Mouse (Mus musculus) myocyte (in vitro differentiated cells): Measurements from ENCODE around the gene Mrpl20. TPM values are rescaled to one million over a fixed set of nuclear protein-coding genes. Genes with fewer than 3 reads are reported as not detected.

Experiments
- H3K27me3 ChIP-seq: one replicate; pipeline ENCODE4 v1.6.1; 2011; ENCODE audit not compliant: control insufficient read depth, insufficient read depth, insufficient read length
- H3K36me3 ChIP-seq: one replicate; pipeline ENCODE4 v1.6.1; 2011; ENCODE audit not compliant: control insufficient read depth, insufficient read depth
- H3K4me2 ChIP-seq: one replicate; pipeline ENCODE4 v1.6.1; 2011; ENCODE audit warnings: low read depth, control low read depth
- H3K4me3 ChIP-seq: one replicate; pipeline ENCODE4 v1.5.1; 2011; ENCODE audit warnings: mild to moderate bottlenecking, control low read depth, moderate library complexity
- H3K79me2 ChIP-seq: one replicate; pipeline ENCODE4 v1.6.1; 2011; ENCODE audit not compliant: control insufficient read depth, insufficient read depth
- H3ac ChIP-seq: one replicate; pipeline ENCODE4 v1.6.1; 2011; ENCODE audit not compliant: control insufficient read depth, insufficient read length
- CEBPB ChIP-seq: IDR thresholded peaks from 2 replicates; pipeline ENCODE4 v1.6.1; 2011; ENCODE audit warnings: mild to moderate bottlenecking, moderate library complexity; ENCODE audit not compliant: poor library complexity, insufficient read depth, severe bottlenecking
- E2F4 ChIP-seq: IDR thresholded peaks from one replicate; pipeline ENCODE4 v1.6.1; 2011; ENCODE audit warnings: mild to moderate bottlenecking, control low read depth, moderate library complexity; ENCODE audit not compliant: insufficient read depth
- MAX ChIP-seq: IDR thresholded peaks from one replicate; pipeline ENCODE4 v1.6.1; 2011; ENCODE audit warnings: low read depth, mild to moderate bottlenecking, control low read depth
- MYOD1 ChIP-seq, 3 experiments: IDR thresholded peaks; one replicate each; pipeline ENCODE4 v1.6.1; 2011; ENCODE audit warnings: control low read depth in 2 of 3, low read depth in 2 of 3, mild to moderate bottlenecking in 2 of 3, moderate library complexity in 1 of 3; ENCODE audit not compliant: insufficient read length in 2 of 3, control insufficient read depth in 1 of 3
- MYOG ChIP-seq, 3 experiments: IDR thresholded peaks; one replicate each; pipeline ENCODE4 v1.6.1; 2011; ENCODE audit warnings: control low read depth in 2 of 3, low read depth in 2 of 3, mild to moderate bottlenecking in 2 of 3; ENCODE audit not compliant: insufficient read length in 2 of 3, control insufficient read depth in 1 of 3, insufficient read depth in 1 of 3
- POLR2A ChIP-seq: IDR thresholded peaks from one replicate; pipeline ENCODE4 v1.6.1; 2011; ENCODE audit warnings: low read depth, mild to moderate bottlenecking, control low read depth, moderate library complexity; ENCODE audit not compliant: insufficient read length
- POLR2AphosphoS2 ChIP-seq: IDR thresholded peaks from one replicate; pipeline ENCODE4 v1.6.1; 2011; ENCODE audit warnings: low read depth, control low read depth; ENCODE audit not compliant: insufficient read length
- REST ChIP-seq: IDR thresholded peaks from one replicate; pipeline ENCODE4 v1.6.1; 2011; ENCODE audit warnings: mild to moderate bottlenecking, control low read depth, moderate library complexity; ENCODE audit not compliant: insufficient read depth, insufficient read length
- SRF ChIP-seq: IDR thresholded peaks from one replicate; pipeline ENCODE4 v1.6.1; 2011; ENCODE audit warnings: low read depth; ENCODE audit not compliant: control insufficient read depth, insufficient read length
- TCF12 ChIP-seq: IDR thresholded peaks from one replicate; pipeline ENCODE4 v1.6.1; 2011; ENCODE audit warnings: mild to moderate bottlenecking, control low read depth; ENCODE audit not compliant: poor library complexity, insufficient read depth, severe bottlenecking
- TCF3 ChIP-seq: IDR thresholded peaks from one replicate; pipeline ENCODE4 v1.6.1; 2011; ENCODE audit warnings: low read depth, control low read depth; ENCODE audit not compliant: insufficient read length
- USF1 ChIP-seq: IDR thresholded peaks from one replicate; pipeline ENCODE4 v1.6.1; 2011; ENCODE audit warnings: low read depth, mild to moderate bottlenecking, control low read depth, moderate library complexity
- polyA plus RNA-seq: library from polyadenylated mRNA; unstranded; fragments of >200 nt; fragmentation: generic; extraction: Trizol; gene quantifications from one replicate; pipeline ENCODE4 v1.2.1, GENCODE M21; 2012; ENCODE audit warnings: missing spikeins

The Mrpl20 gene
- polyA plus RNA-seq, 1 experiment, result 132 TPM

DNA sequence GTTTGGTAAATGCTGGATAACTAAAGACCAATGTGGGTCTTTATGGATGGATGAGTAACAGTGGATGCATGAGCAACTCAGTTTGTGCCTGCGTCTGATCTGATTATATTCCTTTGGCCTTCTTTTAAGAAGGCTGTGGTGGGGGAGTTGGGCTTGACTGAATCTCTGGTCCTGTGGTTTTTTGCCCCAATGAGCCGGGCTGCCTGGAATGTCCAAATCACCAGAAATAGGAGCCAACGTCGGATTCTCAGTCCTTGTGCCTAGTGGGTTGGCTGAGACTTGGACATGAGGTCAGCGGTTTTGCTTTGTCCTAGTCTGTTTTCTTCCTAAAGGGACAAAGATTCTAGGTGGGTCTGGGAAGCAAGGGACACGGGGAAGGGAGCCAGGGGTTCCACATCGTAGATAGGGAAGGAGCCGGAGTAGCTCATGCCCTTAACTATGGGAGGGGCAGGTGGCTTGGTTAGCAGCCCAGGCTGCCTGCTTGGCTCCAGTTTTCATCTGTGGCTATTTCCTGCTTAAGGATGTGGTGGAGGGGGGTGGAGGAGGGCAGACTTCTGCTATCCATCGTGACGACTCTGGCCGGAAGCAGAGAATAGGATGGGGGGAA lies 34.8 kb downstream of the Mrpl20 start:
- TF ChIP-seq POLR2A (peak; percentile 42), MYOG (IDR thresholded peaks at IDR 0.05; ENCODE audit: control insufficient read depth in 1 of 3, insufficient read depth in 1 of 3, insufficient read length in 2 of 3, low read depth in 2 of 3) (peak in 1 of 3 experiments; percentile 21), MYOD1 (IDR thresholded peaks at IDR 0.05; ENCODE audit: control insufficient read depth in 1 of 3, insufficient read length in 2 of 3, low read depth in 2 of 3) (peak in 1 of 3 experiments; percentile 14), REST (no peak), TCF12 (no peak)
- peaks cover 17% of the 10 kb centered on the region for H3K79me2 ChIP-seq
- peak overlapping the region; percentile 38 for H3K4me3 ChIP-seq
- no peaks in the 10 kb centered on the region for H3K27me3 ChIP-seq
- H3K4me2 ChIP-seq, result peak overlapping the region; percentile 70
- no peak overlapping the region for H3ac ChIP-seq
- peaks cover 1% of the 10 kb centered on the region for H3K36me3 ChIP-seq

DNA sequence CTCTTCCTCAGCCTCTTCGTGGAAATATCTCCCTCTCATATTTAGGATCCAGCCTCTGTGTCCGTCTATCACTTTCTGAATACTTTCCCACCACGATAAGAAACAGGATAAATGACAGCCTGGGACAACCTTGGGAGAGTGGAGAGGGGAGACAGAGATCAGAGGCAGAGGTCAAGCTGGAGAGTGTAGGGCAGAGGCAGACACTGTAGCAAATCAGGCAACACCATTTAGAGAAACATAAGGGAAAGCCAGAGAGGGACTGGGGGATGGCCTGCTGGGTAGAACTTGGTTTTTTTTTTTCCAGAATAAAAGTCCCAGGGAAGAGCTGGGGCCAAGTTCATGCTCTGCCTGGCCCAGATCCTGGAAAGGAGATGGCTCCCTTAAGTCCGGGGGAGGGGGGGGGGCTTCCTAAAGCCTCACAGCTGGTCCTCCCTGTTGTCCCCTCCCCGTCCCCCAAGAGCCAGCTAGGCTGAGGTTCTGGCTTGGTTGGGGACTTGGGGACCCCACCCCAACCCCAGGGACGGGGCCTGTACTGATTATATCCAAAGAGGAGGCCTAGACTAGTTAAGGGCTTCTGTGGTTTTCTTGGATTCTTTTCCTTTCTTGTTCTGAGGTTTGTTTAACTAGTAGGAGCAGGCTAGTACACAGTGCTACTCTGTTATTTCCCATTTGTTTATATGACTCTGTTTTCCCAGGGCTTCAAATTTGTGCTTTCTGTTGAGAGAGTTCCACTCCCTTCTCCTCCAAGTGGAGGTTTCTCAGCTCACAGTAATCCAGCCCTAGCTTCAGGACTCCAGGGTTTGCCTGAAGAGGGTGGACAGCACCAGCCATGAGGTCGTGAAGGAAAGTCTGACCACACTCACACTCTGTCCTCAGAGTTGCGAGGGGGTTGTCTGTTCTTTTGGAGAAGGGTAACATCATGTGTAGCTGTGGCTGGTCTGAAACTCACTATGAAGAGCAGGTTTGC lies 35.8 kb downstream of the Mrpl20 start:
- Histone ChIP-seq H3K79me2 (peaks cover 7% of the 10 kb centered on the region), H3K4me3 (peak overlapping the region; percentile 38), H3K27me3 (no peaks in the 10 kb centered on the region), H3ac (no peak overlapping the region), H3K4me2 (peak overlapping the region; percentile 70), H3K36me3 (peaks cover 6% of the 10 kb centered on the region)
- TF ChIP-seq E2F4, result no peak
- no peak for TF ChIP-seq USF1
- TF ChIP-seq MYOG (IDR thresholded peaks at IDR 0.05; ENCODE audit: control insufficient read depth in 1 of 3, insufficient read depth in 1 of 3, insufficient read length in 2 of 3, low read depth in 2 of 3), result no peak
- no peak for TF ChIP-seq REST
- TF ChIP-seq TCF3, result no peak
- TF ChIP-seq SRF, result no peak

DNA sequence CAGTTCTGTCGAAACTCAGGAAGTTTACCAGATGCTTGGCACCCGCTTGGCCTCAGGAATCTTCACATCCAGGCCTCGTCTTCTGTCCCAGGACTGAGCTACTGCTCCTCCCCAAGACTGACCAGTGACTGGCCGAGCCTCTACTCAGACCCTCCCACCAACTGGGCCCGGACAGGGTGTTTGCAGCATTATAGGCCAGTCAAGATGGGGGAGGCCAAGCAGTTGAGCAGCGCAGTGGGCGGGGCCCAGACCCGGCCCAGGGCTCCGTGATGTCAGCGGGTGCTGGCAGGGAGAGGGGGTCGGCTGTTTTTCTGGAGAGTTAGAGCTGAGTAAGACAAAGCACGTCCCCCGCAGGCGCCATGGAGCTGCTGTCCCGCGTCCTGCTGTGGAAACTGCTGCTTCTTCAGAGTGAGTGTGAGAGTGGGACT lies 36.8 kb downstream of the Mrpl20 start, which contains the start of gene Mxra8:
TSS of gene Mxra8 (plus strand) at position 198 of the 428 bp plus-strand sequence.
- TF ChIP-seq MYOG (IDR thresholded peaks at IDR 0.05; ENCODE audit: control insufficient read depth in 1 of 3, insufficient read depth in 1 of 3, insufficient read length in 2 of 3, low read depth in 2 of 3) (no peak), MYOD1 (IDR thresholded peaks at IDR 0.05; ENCODE audit: control insufficient read depth in 1 of 3, insufficient read length in 2 of 3, low read depth in 2 of 3) (no peak), POLR2AphosphoS2 (peak; percentile 20), TCF3 (no peak), POLR2A (peak; percentile 10), REST (no peak), USF1 (no peak), SRF (no peak), MAX (no peak)
- Histone ChIP-seq H3K79me2 (peaks cover 6% of the 10 kb centered on the region), H3K4me3 (peak within 1 kb of the TSS; percentile 38)

DNA sequence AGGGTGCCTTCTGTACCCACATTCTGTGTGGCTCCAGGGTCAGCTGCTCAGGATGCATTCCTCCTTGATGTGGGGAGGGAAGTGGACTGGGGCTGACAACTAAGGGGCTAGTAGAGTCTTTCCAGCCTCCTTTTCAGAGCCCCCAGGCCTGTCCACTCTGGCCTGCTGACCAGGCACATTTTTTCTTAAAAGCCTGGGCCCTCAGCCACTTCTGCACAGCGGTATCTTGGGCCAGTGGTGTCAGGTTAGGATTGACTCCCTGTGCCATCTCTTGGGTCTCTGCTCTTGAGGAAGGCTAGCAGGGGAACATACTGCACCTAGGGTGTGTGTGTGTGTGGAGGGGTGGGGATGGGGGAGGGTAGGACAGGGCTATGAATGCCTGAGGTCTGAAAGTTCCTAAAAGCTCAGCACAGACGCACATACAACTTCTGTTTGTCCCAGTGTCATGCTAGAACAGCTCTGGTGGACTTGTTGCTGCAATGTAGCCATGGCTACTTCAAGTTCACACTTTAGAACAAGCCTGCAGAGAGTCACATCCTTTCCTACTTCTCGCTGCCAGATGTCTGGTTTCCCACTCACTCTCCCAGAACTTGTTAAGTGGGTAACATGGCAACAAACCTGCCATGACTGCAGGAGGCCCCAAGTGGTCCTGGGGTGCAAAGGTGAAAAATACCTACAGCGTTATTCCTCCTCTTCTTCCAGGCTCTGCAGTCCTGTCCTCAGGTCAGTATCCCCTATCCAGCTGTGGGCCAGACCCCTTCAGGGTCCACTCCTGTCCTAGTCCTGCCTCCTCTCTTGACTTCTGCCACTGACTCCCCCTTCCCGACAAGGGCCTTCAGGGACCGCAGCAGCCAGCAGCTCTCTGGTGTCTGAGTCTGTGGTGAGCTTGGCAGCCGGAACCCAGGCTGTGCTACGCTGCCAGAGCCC lies 37.7 kb downstream of the Mrpl20 start:
- Histone ChIP-seq H3K79me2 (peaks cover 6% of the 10 kb centered on the region), H3K4me2 (peak overlapping the region; percentile 78), H3K4me3 (peak overlapping the region; percentile 38), H3K36me3 (peaks cover 6% of the 10 kb centered on the region), H3ac (peak overlapping the region; percentile 2), H3K27me3 (no peaks in the 10 kb centered on the region)
- TF ChIP-seq SRF (no peak), TCF12 (no peak), E2F4 (no peak), MYOD1 (IDR thresholded peaks at IDR 0.05; ENCODE audit: control insufficient read depth in 1 of 3, insufficient read length in 2 of 3, low read depth in 2 of 3) (no peak), REST (no peak), CEBPB (no peak), MAX (no peak)

More for the DNA sequence above, 36.8 kb downstream of the Mrpl20 start, which contains the start of gene Mxra8:
- Histone ChIP-seq H3K4me2 (peak within 1 kb of the TSS; percentile 78), H3ac (peak within 1 kb of the TSS; percentile 2), H3K27me3 (no peaks in the 10 kb centered on the region), H3K36me3 (peaks cover 6% of the 10 kb centered on the region)
